Mouse (Mus musculus) neutrophil, adult 65 days (primary cell): ENCODE data around the gene Psmb10. TPM values are rescaled to one million over a fixed set of nuclear protein-coding genes. Genes with fewer than 3 reads are reported as not detected.

Experiments used
- total RNA-seq: library from RNA; stranded (reverse); gene quantifications from 2 replicates; pipeline ENCODE4 v1.2.4, GENCODE M21; 2023

The Psmb10 gene
- total RNA-seq: 64.3 and 67.4 TPM in 2 replicates

GRCm38 (mm10) chr8:105938306-105938669 lies at the start of gene Psmb10:
Psmb10 (minus strand) TSS chr8:105938444.

GRCm38 (mm10) chr8:105979325-105979724 lies 41.1 kb upstream of the Psmb10 start, which contains the start of gene Dpep3:
Dpep3 (minus strand) TSS chr8:105979429.

GRCm38 (mm10) chr8:105965905-105966341 lies 27.7 kb upstream of the Psmb10 start, which contains the start of gene Slc12a4:
Slc12a4 (minus strand) TSS chr8:105966097.

GRCm38 (mm10) chr8:105943321-105943739 lies 5.1 kb upstream of the Psmb10 start, which contains the start of gene Lcat:
Lcat (minus strand) TSS chr8:105943382.

GRCm38 (mm10) chr8:105933762-105934161 lies 4.5 kb downstream of the Psmb10 start, which contains the start of gene Ctrl:
Ctrl (minus strand) TSS chr8:105933862.

GRCm38 (mm10) chr8:105900180-105900940 lies 37.9 kb downstream of the Psmb10 start, which contains the start of gene Pskh1:
Pskh1 (plus strand) TSS chr8:105900441.

GRCm38 (mm10) chr8:105893339-105893738 lies 44.9 kb downstream of the Psmb10 start, which contains the start of gene Nrn1l:
Nrn1l (plus strand) TSS chr8:105893567.

Other genes with a start within 250 kb of the Psmb10 start
- 25.3 and 25.9 TPM in 2 replicates for gene Acd, start 237.3 kb downstream of the Psmb10 start, total RNA-seq
- gene Pard6a, start 237.3 kb downstream of the Psmb10 start, total RNA-seq: 4.4 and 5.0 TPM in 2 replicates
- gene 4933405L10Rik, start 230.8 kb downstream of the Psmb10 start, total RNA-seq: not detected in 2 replicates
- gene Enkd1, start 230.2 kb downstream of the Psmb10 start, total RNA-seq: 6.0 and 6.4 TPM in 2 replicates
- 0.25 and 0.60 TPM in 2 replicates for gene Gfod2, start 179.8 kb downstream of the Psmb10 start, total RNA-seq
- gene Ranbp10, start 111.1 kb downstream of the Psmb10 start, total RNA-seq: 25.4 and 31.0 TPM in 2 replicates
- not detected in 2 replicates for gene Tsnaxip1, start 110.7 kb downstream of the Psmb10 start, total RNA-seq
- gene Cenpt, start 85.2 kb downstream of the Psmb10 start, total RNA-seq: 10.3 and 15.0 TPM in 2 replicates
- gene Thap11, start 83.3 kb downstream of the Psmb10 start, total RNA-seq: 29.9 and 31.8 TPM in 2 replicates
- 4.2 and 17.5 TPM in 2 replicates for gene Nutf2, start 77.9 kb downstream of the Psmb10 start, total RNA-seq
- 42.1 and 49.4 TPM in 2 replicates for gene Edc4, start 57.6 kb downstream of the Psmb10 start, total RNA-seq
- not detected in 2 replicates for gene Nrn1l, start 44.9 kb downstream of the Psmb10 start, total RNA-seq
- gene Pskh1, start 38.0 kb downstream of the Psmb10 start, total RNA-seq: 8.1 and 8.8 TPM in 2 replicates
- not detected in 2 replicates for gene Ctrl, start 4.6 kb downstream of the Psmb10 start, total RNA-seq
- gene Lcat, start 4.9 kb upstream of the Psmb10 start, total RNA-seq: not detected in 2 replicates
- gene Slc12a4, start 27.7 kb upstream of the Psmb10 start, total RNA-seq: 5.3 and 7.5 TPM in 2 replicates
- gene Dpep3, start 41.0 kb upstream of the Psmb10 start, total RNA-seq: not detected in 2 replicates
- gene Dus2, start 52.9 kb upstream of the Psmb10 start, total RNA-seq: 2.4 and 2.8 TPM in 2 replicates
- gene Dpep2nb, start 67.5 kb upstream of the Psmb10 start, total RNA-seq: not detected in 2 replicates
- 12.2 and 15.5 TPM in 2 replicates for gene Ddx28, start 73.4 kb upstream of the Psmb10 start, total RNA-seq
- gene Nfatc3, start 120.4 kb upstream of the Psmb10 start, total RNA-seq: 47.1 and 48.2 TPM in 2 replicates
- not detected in 2 replicates for gene Esrp2, start 198.5 kb upstream of the Psmb10 start, total RNA-seq
- gene Pla2g15, start 212.0 kb upstream of the Psmb10 start, total RNA-seq: 10.0 and 11.7 TPM in 2 replicates
- gene Slc7a6, start 230.4 kb upstream of the Psmb10 start, total RNA-seq: 4.4 and 6.2 TPM in 2 replicates